Mouse (Mus musculus): ENCODE data around the gene Ppp3ca. TPM values are rescaled to one million over a fixed set of nuclear protein-coding genes. Genes with fewer than 3 reads are reported as not detected.

Ppp3ca gene
- polyA plus RNA-seq, 1 experiment from 2014 or later = 52.2 TPM

GRCm38 (mm10) chr3:136941602-136941926, 271.6 kb downstream of the Ppp3ca start:
- no peak for ATAC-seq (replicated peaks; ENCODE audit: insufficient number of reproducible peaks, low FRiP score, low TSS enrichment)
- Histone ChIP-seq H3K9ac (ENCODE audit: low read depth, low read length) (no peak overlapping the region), H3K4me1 (ENCODE audit: control insufficient read depth, insufficient read depth, low read length) (no peaks in the 10 kb centered on the region), H3K4me3 (ENCODE audit: low read depth, low read length) (no peak overlapping the region), H3K36me3 (ENCODE audit: control insufficient read depth, insufficient read depth, low read length) (no peaks in the 10 kb centered on the region), H3K9me3 (replicated peaks; ENCODE audit: control insufficient read depth, low read length) (no peaks in the 10 kb centered on the region), H3K4me2 (no peak overlapping the region), H3K27ac (ENCODE audit: low read depth, low read length) (no peak overlapping the region), H3K27me3 (ENCODE audit: control insufficient read depth, insufficient read depth, low read length) (no peaks in the 10 kb centered on the region)
- 87% methylated on average over 3 of the region's 3 CpGs for WGBS (ENCODE audit: insufficient replicate concordance)

DNA sequence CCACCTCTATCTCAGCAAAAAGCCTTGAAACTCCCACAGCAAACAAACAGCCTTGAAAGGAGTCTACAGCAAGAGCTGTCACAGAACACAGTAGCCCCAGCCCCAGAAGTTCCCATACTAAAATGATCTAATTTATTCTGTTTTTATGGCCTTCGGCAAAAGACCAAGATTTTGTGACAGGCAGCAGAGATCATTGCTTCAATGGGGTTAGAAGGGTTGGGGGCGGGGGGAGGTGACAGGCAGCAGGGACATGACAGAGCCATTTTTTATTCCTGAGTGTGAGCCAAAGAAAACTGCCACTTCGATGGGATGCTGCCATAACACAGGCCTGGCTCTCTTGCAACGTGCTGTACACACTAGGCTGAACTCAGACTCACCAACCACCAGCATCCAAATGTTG, 275.6 kb downstream of the Ppp3ca start:
- no peak overlapping the region for H3K4me3 ChIP-seq (ENCODE audit: low read depth, low read length)
- no peak overlapping the region for H3K27ac ChIP-seq (ENCODE audit: low read depth, low read length)
- no peak overlapping the region for H3K4me2 ChIP-seq
- no peaks in the 10 kb centered on the region for H3K36me3 ChIP-seq (ENCODE audit: control insufficient read depth, insufficient read depth, low read length)
- H3K9me3 ChIP-seq (replicated peaks; ENCODE audit: control insufficient read depth, low read length) = no peaks in the 10 kb centered on the region
- WGBS (ENCODE audit: insufficient replicate concordance) = 72% methylated on average over 4 of the region's 4 CpGs
- H3K27me3 ChIP-seq (ENCODE audit: control insufficient read depth, insufficient read depth, low read length) = no peaks in the 10 kb centered on the region
- H3K4me1 ChIP-seq (ENCODE audit: control insufficient read depth, insufficient read depth, low read length) = no peaks in the 10 kb centered on the region
- ATAC-seq (replicated peaks; ENCODE audit: insufficient number of reproducible peaks, low FRiP score, low TSS enrichment) = no peak
- no peak overlapping the region for H3K9ac ChIP-seq (ENCODE audit: low read depth, low read length)

- no peak for ATAC-seq (replicated peaks; ENCODE audit: insufficient number of reproducible peaks, low FRiP score, low TSS enrichment)
- H3K9me3 ChIP-seq (replicated peaks; ENCODE audit: control insufficient read depth, low read length) = no peaks in the 10 kb centered on the region
- H3K9ac ChIP-seq (ENCODE audit: low read depth, low read length) = no peak overlapping the region
- H3K4me2 ChIP-seq = no peak overlapping the region
- WGBS (ENCODE audit: insufficient replicate concordance) = 86% methylated on average over 2 of the region's 2 CpGs
- no peaks in the 10 kb centered on the region for H3K4me1 ChIP-seq (ENCODE audit: control insufficient read depth, insufficient read depth, low read length)
- H3K27me3 ChIP-seq (ENCODE audit: control insufficient read depth, insufficient read depth, low read length) = no peaks in the 10 kb centered on the region
- no peak overlapping the region for H3K4me3 ChIP-seq (ENCODE audit: low read depth, low read length)
- H3K36me3 ChIP-seq (ENCODE audit: control insufficient read depth, insufficient read depth, low read length) = no peaks in the 10 kb centered on the region
- H3K27ac ChIP-seq (ENCODE audit: low read depth, low read length) = no peak overlapping the region
Measured at GRCm38 (mm10) chr3:136946662-136947061, 276.7 kb downstream of the Ppp3ca start.

DNA sequence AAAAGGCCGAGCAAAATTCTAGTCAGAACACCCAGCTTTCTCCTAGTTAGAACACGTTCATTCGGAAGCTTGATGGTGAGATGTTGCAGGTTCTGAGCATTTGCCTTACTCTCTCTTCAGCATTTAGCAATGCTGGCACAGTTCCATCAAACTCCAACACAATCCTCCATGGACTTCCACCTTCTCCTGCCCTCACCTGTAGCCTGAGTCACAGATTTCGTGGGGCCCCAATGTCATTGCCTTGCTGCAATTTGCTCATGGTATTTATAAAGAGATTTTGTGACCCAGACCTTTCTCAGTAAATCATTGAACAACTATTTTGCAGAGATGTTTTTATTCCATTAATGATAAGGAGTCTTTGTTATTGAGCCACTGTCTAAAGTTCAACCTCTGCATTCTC, 278.2 kb downstream of the Ppp3ca start:
- H3K4me1 ChIP-seq (ENCODE audit: control insufficient read depth, insufficient read depth, low read length) = no peaks in the 10 kb centered on the region
- H3K36me3 ChIP-seq (ENCODE audit: control insufficient read depth, insufficient read depth, low read length) = no peaks in the 10 kb centered on the region
- H3K9me3 ChIP-seq (replicated peaks; ENCODE audit: control insufficient read depth, low read length) = no peaks in the 10 kb centered on the region
- 84% methylated on average over 4 of the region's 4 CpGs for WGBS (ENCODE audit: insufficient replicate concordance)
- no peak overlapping the region for H3K4me3 ChIP-seq (ENCODE audit: low read depth, low read length)
- no peak overlapping the region for H3K27ac ChIP-seq (ENCODE audit: low read depth, low read length)
- no peak overlapping the region for H3K9ac ChIP-seq (ENCODE audit: low read depth, low read length)
- ATAC-seq (replicated peaks; ENCODE audit: insufficient number of reproducible peaks, low FRiP score, low TSS enrichment) = no peak
- H3K4me2 ChIP-seq = no peak overlapping the region
- H3K27me3 ChIP-seq (ENCODE audit: control insufficient read depth, insufficient read depth, low read length) = no peaks in the 10 kb centered on the region

DNA sequence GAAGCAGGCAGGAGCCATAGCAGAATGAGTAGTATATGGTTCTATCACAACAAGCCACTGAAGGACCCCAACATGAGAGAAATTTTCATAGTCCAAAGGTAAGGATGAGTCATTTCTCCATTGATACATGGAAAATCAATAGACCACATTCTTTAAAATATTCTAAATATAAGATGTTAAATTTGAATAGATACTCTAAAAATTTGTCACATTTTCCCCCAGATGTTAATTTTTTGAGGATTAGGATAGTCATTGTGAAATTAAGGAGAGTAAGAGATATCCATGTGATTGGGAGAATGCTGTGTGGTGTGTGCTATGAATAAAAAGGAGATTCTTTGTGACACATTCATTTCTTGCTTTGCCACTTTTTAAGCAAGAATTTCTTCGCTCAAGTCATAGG, 281.9 kb downstream of the Ppp3ca start:
- no peaks in the 10 kb centered on the region for H3K27me3 ChIP-seq (ENCODE audit: control insufficient read depth, insufficient read depth, low read length)
- H3K36me3 ChIP-seq (ENCODE audit: control insufficient read depth, insufficient read depth, low read length) = no peaks in the 10 kb centered on the region
- no peak overlapping the region for H3K4me2 ChIP-seq
- WGBS (ENCODE audit: insufficient replicate concordance) = 80% methylated on average over 1 of the region's 1 CpGs
- no peak overlapping the region for H3K9ac ChIP-seq (ENCODE audit: low read depth, low read length)
- H3K4me3 ChIP-seq (ENCODE audit: low read depth, low read length) = no peak overlapping the region
- H3K9me3 ChIP-seq (replicated peaks; ENCODE audit: control insufficient read depth, low read length) = no peaks in the 10 kb centered on the region
- no peak for ATAC-seq (replicated peaks; ENCODE audit: insufficient number of reproducible peaks, low FRiP score, low TSS enrichment)
- H3K27ac ChIP-seq (ENCODE audit: low read depth, low read length) = no peak overlapping the region
- H3K4me1 ChIP-seq (ENCODE audit: control insufficient read depth, insufficient read depth, low read length) = no peaks in the 10 kb centered on the region

- no peaks in the 10 kb centered on the region for H3K9me3 ChIP-seq (replicated peaks; ENCODE audit: control insufficient read depth, low read length)
- H3K4me3 ChIP-seq (ENCODE audit: low read depth, low read length) = no peak overlapping the region
- no peaks in the 10 kb centered on the region for H3K4me1 ChIP-seq (ENCODE audit: control insufficient read depth, insufficient read depth, low read length)
- no peak overlapping the region for H3K9ac ChIP-seq (ENCODE audit: low read depth, low read length)
- no peak overlapping the region for H3K4me2 ChIP-seq
- ATAC-seq (replicated peaks; ENCODE audit: insufficient number of reproducible peaks, low FRiP score, low TSS enrichment) = no peak
- H3K27me3 ChIP-seq (ENCODE audit: control insufficient read depth, insufficient read depth, low read length) = no peaks in the 10 kb centered on the region
- WGBS (ENCODE audit: insufficient replicate concordance) = 85% methylated on average over 1 of the region's 1 CpGs
- no peaks in the 10 kb centered on the region for H3K36me3 ChIP-seq (ENCODE audit: control insufficient read depth, insufficient read depth, low read length)
- no peak overlapping the region for H3K27ac ChIP-seq (ENCODE audit: low read depth, low read length)
Measured at GRCm38 (mm10) chr3:136952822-136953221, 282.9 kb downstream of the Ppp3ca start.

- Histone ChIP-seq H3K27me3 (ENCODE audit: control insufficient read depth, insufficient read depth, low read length) (no peaks in the 10 kb centered on the region), H3K9me3 (replicated peaks; ENCODE audit: control insufficient read depth, low read length) (no peaks in the 10 kb centered on the region), H3K4me3 (ENCODE audit: low read depth, low read length) (no peak overlapping the region), H3K9ac (ENCODE audit: low read depth, low read length) (no peak overlapping the region), H3K4me2 (no peak overlapping the region), H3K36me3 (ENCODE audit: control insufficient read depth, insufficient read depth, low read length) (no peaks in the 10 kb centered on the region), H3K4me1 (ENCODE audit: control insufficient read depth, insufficient read depth, low read length) (no peaks in the 10 kb centered on the region), H3K27ac (ENCODE audit: low read depth, low read length) (no peak overlapping the region)
- 80% methylated on average over 2 of the region's 2 CpGs for WGBS (ENCODE audit: insufficient replicate concordance)
- no peak for ATAC-seq (replicated peaks; ENCODE audit: insufficient number of reproducible peaks, low FRiP score, low TSS enrichment)
Measured at GRCm38 (mm10) chr3:136955043-136955442, 285.1 kb downstream of the Ppp3ca start.

DNA sequence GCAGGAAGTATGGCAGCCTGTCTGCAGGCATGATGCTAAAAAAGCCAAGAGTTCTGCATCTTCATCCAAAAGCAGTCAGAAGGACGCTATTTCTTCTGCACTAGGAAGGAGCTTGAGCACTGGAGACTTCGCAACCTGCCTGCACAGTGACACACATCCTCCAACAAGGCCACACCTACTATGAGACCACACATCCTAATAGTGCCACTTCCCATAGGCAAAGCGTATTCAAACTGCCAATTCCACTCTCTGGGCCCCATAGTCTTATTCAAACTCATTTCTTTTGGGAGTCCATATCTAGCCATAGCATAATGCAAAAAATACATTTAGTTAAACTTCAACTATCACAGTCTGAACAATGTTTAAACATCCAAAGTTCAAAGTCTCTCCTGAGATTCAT, 290.4 kb downstream of the Ppp3ca start:
- no peak for ATAC-seq (replicated peaks; ENCODE audit: insufficient number of reproducible peaks, low FRiP score, low TSS enrichment)
- Histone ChIP-seq H3K9me3 (replicated peaks; ENCODE audit: control insufficient read depth, low read length) (no peaks in the 10 kb centered on the region), H3K27me3 (ENCODE audit: control insufficient read depth, insufficient read depth, low read length) (no peaks in the 10 kb centered on the region), H3K36me3 (ENCODE audit: control insufficient read depth, insufficient read depth, low read length) (no peaks in the 10 kb centered on the region), H3K4me2 (no peak overlapping the region), H3K27ac (ENCODE audit: low read depth, low read length) (no peak overlapping the region), H3K4me1 (ENCODE audit: control insufficient read depth, insufficient read depth, low read length) (no peaks in the 10 kb centered on the region), H3K9ac (ENCODE audit: low read depth, low read length) (no peak overlapping the region), H3K4me3 (ENCODE audit: low read depth, low read length) (no peak overlapping the region)
- 76% methylated on average over 3 of the region's 3 CpGs for WGBS (ENCODE audit: insufficient replicate concordance)

GRCm38 (mm10) chr3:136966786-136967185, 296.9 kb downstream of the Ppp3ca start:
- no peak for ATAC-seq (replicated peaks; ENCODE audit: insufficient number of reproducible peaks, low FRiP score, low TSS enrichment)
- Histone ChIP-seq H3K27me3 (ENCODE audit: control insufficient read depth, insufficient read depth, low read length) (no peaks in the 10 kb centered on the region), H3K4me1 (ENCODE audit: control insufficient read depth, insufficient read depth, low read length) (no peaks in the 10 kb centered on the region), H3K4me2 (no peak overlapping the region), H3K4me3 (ENCODE audit: low read depth, low read length) (no peak overlapping the region), H3K9me3 (replicated peaks; ENCODE audit: control insufficient read depth, low read length) (no peaks in the 10 kb centered on the region), H3K27ac (ENCODE audit: low read depth, low read length) (no peak overlapping the region), H3K36me3 (ENCODE audit: control insufficient read depth, insufficient read depth, low read length) (no peaks in the 10 kb centered on the region), H3K9ac (ENCODE audit: low read depth, low read length) (no peak overlapping the region)
- 88% methylated on average over 5 of the region's 5 CpGs for WGBS (ENCODE audit: insufficient replicate concordance)
